Mouse (Mus musculus): ENCODE data around the gene Gm7137. TPM values are rescaled to one million over a fixed set of nuclear protein-coding genes. Genes with fewer than 3 reads are reported as not detected.
"Not testable (repeated sequence)": the region's sequence is repeated elsewhere in the genome, so short reads cannot be mapped to it uniquely, and the experiment has no call there.

Gene Gm7137
- total and polyA plus RNA-seq, 3 experiments: not detected

DNA sequence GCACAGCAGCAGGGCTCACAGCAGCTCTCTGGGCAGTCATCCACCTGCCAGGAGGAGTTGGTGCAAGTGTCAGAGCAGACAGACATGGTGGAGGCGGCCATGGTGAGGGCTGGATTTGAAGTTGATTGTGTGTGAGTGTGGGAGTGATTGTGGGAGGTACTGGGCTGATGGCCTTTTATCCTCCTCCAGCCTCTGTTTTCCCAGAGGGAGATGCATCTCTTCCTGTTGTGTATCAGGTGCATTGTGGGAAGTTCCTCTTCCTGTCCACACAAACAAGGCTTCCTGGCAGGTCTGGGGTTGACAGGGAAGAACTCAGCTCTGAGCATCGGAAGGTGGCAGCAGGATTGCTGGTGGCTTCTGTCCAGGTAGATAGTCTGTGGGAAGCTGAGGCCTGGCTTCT lies 7.0 kb upstream of the Gm7137 start, which contains the start of gene Gm9639:
Gene Gm9639, minus strand, starts transcription at position 101 of the 400 bp plus-strand sequence.
- WGBS: 48% methylated on average over 2 of the region's 2 CpGs
- DNase-seq: no peak
- H3K4me1 ChIP-seq (ENCODE audit: control insufficient read depth, insufficient read depth, low read length): no peaks in the 10 kb centered on the region; the same call in 1 of the 2 replicates
- H3K36me3 ChIP-seq (ENCODE audit: control insufficient read depth, insufficient read depth, low read length): no peaks in the 10 kb centered on the region
- H3K4me3 ChIP-seq: no peak within 1 kb of the TSS
- no peak within 1 kb of the TSS for H3K27ac ChIP-seq
- no peak within 1 kb of the TSS for H3K9ac ChIP-seq (ENCODE audit: low read depth, low read length)
- H3K27me3 ChIP-seq (ENCODE audit: control insufficient read depth, insufficient read depth, low read length): no peaks in the 10 kb centered on the region
- H3K79me2 ChIP-seq (replicated peaks; ENCODE audit: control insufficient read depth, insufficient read depth, low read length): no peaks in the 10 kb centered on the region
- TF ChIP-seq POLR2A (IDR thresholded peaks at IDR 0.05; ENCODE audit: insufficient read depth, low read depth, low read length) (no peak), CTCF (IDR thresholded peaks at IDR 0.05) (no peak), EP300 (IDR thresholded peaks at IDR 0.05; ENCODE audit: insufficient read depth, low read depth, low read length) (no peak)
- intact Hi-C loops (cut with DNase I): loop anchor here (5.0 kb wide), 1 partner anchor 168 kb away; no protein-coding TSS in a partner anchor

- Histone ChIP-seq H3K27ac (no peak overlapping the region), H3K27me3 (ENCODE audit: control insufficient read depth, insufficient read depth, low read length) (no peaks in the 10 kb centered on the region), H3K4me1 (ENCODE audit: control insufficient read depth, insufficient read depth, low read length) (no peaks in the 10 kb centered on the region; the same call in 1 of the 2 replicates), H3K36me3 (ENCODE audit: control insufficient read depth, insufficient read depth, low read length) (no peaks in the 10 kb centered on the region), H3K4me3 (no peak overlapping the region), H3K79me2 (replicated peaks; ENCODE audit: control insufficient read depth, insufficient read depth, low read length) (no peaks in the 10 kb centered on the region), H3K9ac (ENCODE audit: low read depth, low read length) (no peak overlapping the region)
- WGBS: 68% methylated on average over 2 of the region's 2 CpGs
- TF ChIP-seq EP300 (IDR thresholded peaks at IDR 0.05; ENCODE audit: insufficient read depth, low read depth, low read length) (no peak), POLR2A (IDR thresholded peaks at IDR 0.05; ENCODE audit: insufficient read depth, low read depth, low read length) (no peak), CTCF (IDR thresholded peaks at IDR 0.05) (no peak)
- intact Hi-C loops (cut with DNase I): no loop called here
- DNase-seq: no peak
Measured at GRCm38 (mm10) chr10:77788621-77789020, 621 bp upstream of the Gm7137 start.

DNA sequence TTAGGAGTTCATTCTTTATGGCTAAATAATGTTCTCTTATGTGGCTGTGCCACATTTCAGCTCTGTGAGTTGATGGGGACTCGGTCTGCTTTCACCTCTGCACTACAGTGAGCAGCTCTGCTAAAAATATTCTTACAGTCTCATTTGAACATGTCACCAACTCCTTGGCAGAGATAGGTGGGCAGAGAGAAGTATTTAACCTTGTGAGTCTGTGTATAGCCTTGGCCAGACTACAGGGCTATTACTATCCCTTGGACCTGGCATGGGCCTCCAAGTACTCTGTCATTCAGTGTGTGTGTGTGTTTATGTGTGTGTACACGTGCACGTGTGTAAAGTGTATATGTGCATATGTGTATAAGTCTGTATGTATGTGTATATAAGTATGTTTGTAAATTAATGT lies 4.6 kb downstream of the Gm7137 start:
- DNase-seq; H3K4me3 ChIP-seq; H3K36me3 ChIP-seq (ENCODE audit: control insufficient read depth, insufficient read depth, low read length); H3K9ac ChIP-seq (ENCODE audit: low read depth, low read length); H3K79me2 ChIP-seq (replicated peaks; ENCODE audit: control insufficient read depth, insufficient read depth, low read length); H3K27me3 ChIP-seq (ENCODE audit: control insufficient read depth, insufficient read depth, low read length); intact Hi-C loops (cut with DNase I); H3K4me1 ChIP-seq (ENCODE audit: control insufficient read depth, insufficient read depth, low read length); H3K27ac ChIP-seq: not testable (repeated sequence)
- 72% methylated on average over 3 of the region's 3 CpGs for WGBS

DNA sequence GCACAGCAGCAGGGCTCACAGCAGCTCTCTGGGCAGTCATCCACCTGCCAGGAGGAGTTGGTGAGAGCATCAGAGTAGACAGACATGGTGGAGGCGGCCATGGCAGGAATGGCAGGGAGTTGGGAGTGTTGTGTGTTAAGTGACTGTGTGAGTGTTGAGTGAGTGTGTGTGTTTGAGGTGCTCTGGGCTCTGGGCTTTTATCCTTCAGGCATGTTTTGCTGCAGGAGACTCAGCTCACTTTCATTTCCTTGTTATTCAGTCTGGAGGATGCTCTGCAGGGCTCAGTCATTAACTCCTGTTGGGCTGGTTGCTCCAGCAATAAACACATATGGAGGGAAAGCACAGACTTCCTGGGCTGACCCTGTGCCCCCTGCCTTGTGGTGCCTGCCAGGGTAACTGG lies 5.6 kb downstream of the Gm7137 start, which contains the start of gene Gm3250:
Gene Gm3250, minus strand, starts transcription at position 101 of the 400 bp plus-strand sequence.
- not testable (repeated sequence) for H3K9ac ChIP-seq (ENCODE audit: low read depth, low read length); H3K79me2 ChIP-seq (replicated peaks; ENCODE audit: control insufficient read depth, insufficient read depth, low read length)

DNA sequence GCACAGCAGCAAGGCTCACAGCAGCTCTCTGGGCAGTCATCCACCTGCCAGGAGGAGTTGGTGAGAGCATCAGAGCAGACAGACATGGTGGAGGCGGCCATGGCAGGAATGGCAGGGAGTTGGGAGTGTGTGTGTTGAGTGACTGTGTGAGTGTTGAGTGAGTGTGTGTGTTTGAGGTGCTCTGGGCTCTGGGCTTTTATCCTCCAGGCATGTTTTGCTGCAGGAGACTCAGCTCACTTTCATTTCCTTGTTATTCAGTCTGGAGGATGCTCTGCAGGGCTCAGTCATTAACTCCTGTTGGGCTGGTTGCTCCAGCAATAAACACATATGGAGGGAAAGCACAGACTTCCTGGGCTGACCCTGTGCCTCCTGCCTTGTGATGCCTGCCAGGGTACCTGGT lies 11.2 kb downstream of the Gm7137 start, which contains the start of gene Gm7138:
Gene Gm7138, minus strand, starts transcription at position 101 of the 400 bp plus-strand sequence.
- H3K27ac ChIP-seq; DNase-seq; intact Hi-C loops (cut with DNase I); H3K4me3 ChIP-seq; H3K4me1 ChIP-seq (ENCODE audit: control insufficient read depth, insufficient read depth, low read length); H3K9ac ChIP-seq (ENCODE audit: low read depth, low read length); H3K27me3 ChIP-seq (ENCODE audit: control insufficient read depth, insufficient read depth, low read length); H3K79me2 ChIP-seq (replicated peaks; ENCODE audit: control insufficient read depth, insufficient read depth, low read length); H3K36me3 ChIP-seq (ENCODE audit: control insufficient read depth, insufficient read depth, low read length): not testable (repeated sequence)
- 67% methylated on average over 1 of the region's 1 CpGs for WGBS

More for the DNA sequence above, 5.6 kb downstream of the Gm7137 start, which contains the start of gene Gm3250:
- intact Hi-C loops (cut with DNase I); H3K4me3 ChIP-seq; H3K27me3 ChIP-seq (ENCODE audit: control insufficient read depth, insufficient read depth, low read length); H3K4me1 ChIP-seq (ENCODE audit: control insufficient read depth, insufficient read depth, low read length); H3K36me3 ChIP-seq (ENCODE audit: control insufficient read depth, insufficient read depth, low read length); DNase-seq; H3K27ac ChIP-seq: not testable (repeated sequence)
- WGBS: 57% methylated on average over 1 of the region's 1 CpGs

DNA sequence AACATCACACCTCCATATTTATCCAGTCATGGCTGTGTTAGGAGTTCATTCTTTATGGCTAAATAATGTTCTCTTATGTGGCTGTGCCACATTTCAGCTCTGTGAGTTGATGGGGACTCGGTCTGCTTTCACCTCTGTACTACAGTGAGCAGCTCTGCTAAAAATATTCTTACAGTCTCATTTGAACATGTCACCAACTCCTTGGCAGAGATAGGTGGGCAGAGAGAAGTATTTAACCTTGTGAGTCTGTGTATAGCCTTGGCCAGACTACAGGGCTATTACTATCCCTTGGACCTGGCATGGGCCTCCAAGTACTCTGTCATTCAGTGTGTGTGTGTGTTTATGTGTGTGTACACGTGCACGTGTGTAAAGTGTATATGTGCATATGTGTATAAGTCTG lies 15.9 kb downstream of the Gm7137 start:
- DNase-seq; H3K79me2 ChIP-seq (replicated peaks; ENCODE audit: control insufficient read depth, insufficient read depth, low read length); H3K4me3 ChIP-seq; H3K36me3 ChIP-seq (ENCODE audit: control insufficient read depth, insufficient read depth, low read length); H3K27me3 ChIP-seq (ENCODE audit: control insufficient read depth, insufficient read depth, low read length); H3K27ac ChIP-seq; intact Hi-C loops (cut with DNase I); H3K4me1 ChIP-seq (ENCODE audit: control insufficient read depth, insufficient read depth, low read length); H3K9ac ChIP-seq (ENCODE audit: low read depth, low read length): not testable (repeated sequence)
- 67% methylated on average over 3 of the region's 3 CpGs for WGBS

DNA sequence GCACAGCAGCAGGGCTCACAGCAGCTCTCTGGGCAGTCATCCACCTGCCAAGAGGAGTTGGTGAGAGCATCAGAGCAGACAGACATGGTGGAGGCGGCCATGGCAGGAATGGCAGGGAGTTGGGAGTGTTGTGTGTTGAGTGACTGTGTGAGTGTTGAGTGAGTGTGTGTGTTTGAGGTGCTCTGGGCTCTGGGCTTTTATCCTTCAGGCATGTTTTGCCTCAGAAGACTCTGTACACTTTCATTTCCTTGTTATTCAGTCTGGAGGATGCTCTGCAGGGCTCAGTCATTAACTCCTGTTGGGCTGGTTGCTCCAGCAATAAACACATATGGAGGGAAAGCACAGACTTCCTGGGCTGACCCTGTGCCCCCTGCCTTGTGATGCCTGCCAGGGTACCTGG lies 16.8 kb downstream of the Gm7137 start, which contains the start of gene Gm3238:
Gene Gm3238, minus strand, starts transcription at position 101 of the 400 bp plus-strand sequence.
- DNase-seq; H3K4me3 ChIP-seq; intact Hi-C loops (cut with DNase I); H3K27ac ChIP-seq; H3K36me3 ChIP-seq (ENCODE audit: control insufficient read depth, insufficient read depth, low read length); H3K79me2 ChIP-seq (replicated peaks; ENCODE audit: control insufficient read depth, insufficient read depth, low read length); H3K27me3 ChIP-seq (ENCODE audit: control insufficient read depth, insufficient read depth, low read length); H3K9ac ChIP-seq (ENCODE audit: low read depth, low read length); H3K4me1 ChIP-seq (ENCODE audit: control insufficient read depth, insufficient read depth, low read length): not testable (repeated sequence)
- 40% methylated on average over 1 of the region's 1 CpGs for WGBS
